Mouse (Mus musculus) c-Kit-negative CD71-positive TER-119-positive erythroid progenitor cells, embryonic 14.5 days (primary cell): ENCODE measurements around the gene Msn.

Source experiments
- DNase-seq: peaks from one replicate; pipeline ENCODE4 v3.0.0-alpha.2; 2013; ENCODE audit warnings: low read depth, low spot score

Gene Msn

GRCm38 (mm10) chrX:96095509-96096499, at the start of gene Msn:
Gene Msn (plus strand): TSS chrX:96096042.
- peak; percentile 50 for DNase-seq

DNA sequence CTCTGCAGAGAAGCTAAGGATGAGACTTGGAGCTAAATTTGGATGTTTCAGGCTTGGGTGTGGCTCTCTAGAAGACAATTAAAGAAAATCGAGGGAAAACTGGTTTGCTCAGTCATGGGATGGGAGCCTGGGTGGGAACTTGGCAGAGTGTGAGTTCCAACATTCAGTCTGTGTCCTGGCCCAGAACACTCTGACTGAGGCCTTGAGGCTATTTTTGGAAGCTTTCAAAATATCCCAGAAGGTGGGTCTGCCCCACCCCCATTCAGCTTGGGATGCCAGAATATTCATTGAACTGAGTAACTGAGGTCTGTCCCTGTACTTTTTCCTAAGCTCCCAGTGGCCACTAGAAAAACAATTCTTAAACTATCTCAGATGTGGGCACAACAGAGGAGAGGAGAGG, 43.0 kb upstream of the Msn start:
- no peak for DNase-seq

DNA sequence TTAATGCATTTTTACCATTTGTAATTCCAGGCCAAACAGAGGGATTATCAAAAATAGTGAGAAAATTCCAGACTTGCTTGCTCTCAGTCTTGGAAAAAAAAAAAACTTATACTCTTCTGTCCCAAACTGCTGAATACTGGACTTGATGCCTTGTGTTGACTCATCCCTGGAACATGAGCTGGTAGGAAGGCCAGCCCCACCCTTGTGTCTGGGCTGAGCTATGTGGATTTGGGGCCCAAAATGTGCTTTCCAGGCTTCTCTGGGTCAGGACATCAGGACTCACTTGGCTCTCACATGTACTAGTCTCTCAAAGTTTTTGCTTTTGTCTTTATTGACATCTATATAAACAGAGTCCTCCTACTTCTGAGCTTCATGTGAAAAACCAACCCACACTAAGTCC, 18.1 kb upstream of the Msn start:
- no peak for DNase-seq

DNA sequence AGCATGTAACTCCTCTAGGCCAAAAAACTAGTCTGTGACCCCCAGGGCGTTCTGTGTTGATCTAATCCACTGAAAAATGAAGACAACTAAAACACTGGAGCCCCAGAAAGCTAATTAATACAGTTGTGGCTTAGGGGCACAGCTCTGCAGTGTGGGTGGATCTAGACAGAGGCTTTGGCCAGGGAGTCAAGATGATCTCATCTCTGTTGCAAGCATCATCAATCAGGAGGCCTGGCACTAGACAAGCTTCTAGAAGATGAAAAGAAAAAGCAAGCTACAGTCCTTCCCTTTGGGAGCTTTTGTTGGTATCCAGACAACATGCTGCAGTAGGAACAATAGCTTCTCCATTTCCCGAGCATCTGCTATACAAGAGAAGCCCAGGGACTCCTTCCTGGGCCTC, 9.6 kb upstream of the Msn start:
- no peak for DNase-seq

DNA sequence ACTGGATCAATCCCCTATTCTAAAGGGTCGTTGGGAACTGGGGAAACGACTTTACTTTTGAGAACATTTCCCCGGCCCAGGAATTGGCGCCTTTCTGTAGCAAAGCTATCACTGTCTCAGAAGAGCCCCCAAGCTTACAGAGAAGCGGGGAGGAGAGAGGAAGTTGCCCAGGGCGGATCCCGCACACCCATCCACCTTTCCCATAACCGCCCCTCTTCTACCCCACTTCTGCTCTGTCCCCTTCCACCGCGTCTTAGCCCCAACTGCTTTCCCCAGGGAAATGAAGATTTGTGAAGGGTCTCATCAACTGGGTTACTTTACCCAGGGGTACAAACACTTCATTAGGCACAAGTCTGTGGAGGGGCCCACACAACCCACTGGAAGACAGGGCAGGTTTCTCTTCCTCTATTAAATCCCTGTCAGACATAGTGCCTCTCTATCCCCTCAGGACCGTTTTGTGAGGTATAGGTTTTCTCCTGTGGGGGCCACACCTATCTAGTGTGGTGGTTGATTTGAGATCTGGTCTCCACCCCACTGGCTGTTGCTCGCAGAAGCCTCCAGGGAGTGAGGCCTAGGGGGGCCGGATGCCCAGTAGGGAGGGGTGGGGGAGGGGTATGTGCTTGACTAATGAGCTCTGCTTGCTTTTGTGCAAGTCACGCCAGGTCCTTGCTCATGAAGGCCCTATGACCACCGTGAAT, 820 bp downstream of the Msn start:
- peak; percentile 12 for DNase-seq

DNA sequence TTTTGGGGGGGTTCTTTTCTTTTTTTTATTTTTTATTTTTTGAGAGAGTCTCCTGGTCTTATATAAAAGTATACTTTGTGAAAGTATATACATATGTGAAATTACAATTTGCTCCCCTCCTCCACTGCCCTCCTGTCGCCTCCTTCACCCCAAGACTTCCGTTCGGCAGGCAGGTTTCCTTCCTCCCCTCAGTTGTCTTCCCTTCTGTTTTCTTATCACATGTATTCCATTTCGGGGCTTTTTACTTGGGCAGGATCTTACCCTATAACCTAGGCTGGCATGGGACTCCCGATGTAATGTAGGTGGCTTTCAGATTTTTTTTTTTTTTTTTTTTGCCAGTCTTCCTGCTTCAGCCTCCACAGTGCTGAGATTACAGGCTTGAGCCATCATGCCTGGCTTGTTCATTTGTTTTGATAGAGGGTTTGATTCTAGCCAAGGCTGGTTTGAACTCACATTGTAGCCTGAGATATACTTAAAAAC, 1.7 kb downstream of the Msn start:
- no peak for DNase-seq

GRCm38 (mm10) chrX:96099003-96099402, 3.2 kb downstream of the Msn start:
- DNase-seq, result no peak

GRCm38 (mm10) chrX:96107427-96108291, 11.8 kb downstream of the Msn start:
- no peak for DNase-seq

- DNase-seq, result no peak
Observed at GRCm38 (mm10) chrX:96113106-96113634, 17.3 kb downstream of the Msn start.

- DNase-seq, result no peak
Observed at GRCm38 (mm10) chrX:96115501-96115900, 19.7 kb downstream of the Msn start.

DNA sequence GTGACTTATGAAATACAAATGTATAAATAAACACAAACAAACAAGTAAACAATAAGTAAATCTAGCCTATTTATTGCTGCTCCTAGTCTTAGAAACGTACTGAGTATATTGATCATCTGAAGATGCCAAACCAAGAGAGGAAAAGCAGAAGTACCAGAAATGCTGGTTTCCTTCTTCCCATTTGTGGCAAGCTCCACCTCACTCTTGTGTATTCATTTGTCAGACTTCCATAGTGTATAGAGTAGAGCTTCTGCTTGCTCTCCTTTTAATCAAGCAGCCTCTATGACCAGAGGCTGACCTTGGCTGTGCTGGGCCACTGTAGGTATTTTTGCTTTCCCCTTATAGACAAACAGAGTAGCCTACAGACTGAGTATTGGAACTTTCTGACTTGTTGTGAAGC, 21.5 kb downstream of the Msn start:
- DNase-seq, result no peak

DNA sequence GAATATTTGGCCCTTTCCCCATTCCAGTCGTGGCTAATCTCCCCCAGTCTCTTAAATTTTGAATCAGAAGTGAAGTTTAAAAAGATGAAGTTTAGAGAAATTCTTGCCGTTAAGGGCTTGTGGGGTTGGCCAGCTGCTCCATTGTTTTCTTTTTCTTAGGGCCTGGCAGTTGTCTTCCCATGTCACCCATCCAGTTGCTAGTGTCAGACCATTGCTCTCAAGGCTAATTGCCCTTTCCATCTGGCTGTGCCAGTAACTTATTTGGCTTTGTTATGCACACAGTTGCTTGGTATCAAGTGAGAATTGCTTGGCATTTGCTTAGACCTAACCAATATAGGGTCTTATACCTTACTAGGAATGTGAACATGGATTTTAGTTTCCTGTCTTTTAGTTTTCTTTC, 24.2 kb downstream of the Msn start:
- no peak for DNase-seq

GRCm38 (mm10) chrX:96121912-96122311, 26.1 kb downstream of the Msn start:
- DNase-seq, result no peak

GRCm38 (mm10) chrX:96126803-96127202, 31.0 kb downstream of the Msn start:
- DNase-seq, result no peak

- DNase-seq, result no peak
Observed at GRCm38 (mm10) chrX:96130139-96130538, 34.3 kb downstream of the Msn start.

DNA sequence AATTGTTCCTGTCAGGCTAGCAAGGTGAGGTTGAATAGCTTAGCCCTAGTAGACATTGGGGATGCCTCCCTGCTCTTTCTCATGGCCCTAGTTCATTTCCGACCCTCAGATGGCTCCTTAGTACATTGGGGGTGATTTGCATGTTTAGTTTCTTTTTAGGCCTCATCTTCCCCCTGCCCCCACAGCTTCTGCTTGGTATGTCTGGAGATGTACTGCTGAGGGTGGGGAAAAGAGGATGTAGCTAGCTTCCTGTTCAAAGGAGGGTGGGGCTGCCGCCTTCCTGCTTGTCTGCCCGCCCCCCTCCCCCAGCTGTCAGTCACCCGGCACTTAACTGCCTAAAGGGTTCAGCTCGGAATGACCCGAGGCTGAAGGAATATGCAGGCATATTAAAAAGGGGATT, 34.8 kb downstream of the Msn start:
- no peak for DNase-seq

- no peak for DNase-seq
Observed at GRCm38 (mm10) chrX:96133260-96133659, 37.4 kb downstream of the Msn start.

- DNase-seq, result no peak
Observed at GRCm38 (mm10) chrX:96134243-96134661, 38.4 kb downstream of the Msn start.

GRCm38 (mm10) chrX:96134840-96135580, 39.2 kb downstream of the Msn start:
- DNase-seq, result no peak

DNA sequence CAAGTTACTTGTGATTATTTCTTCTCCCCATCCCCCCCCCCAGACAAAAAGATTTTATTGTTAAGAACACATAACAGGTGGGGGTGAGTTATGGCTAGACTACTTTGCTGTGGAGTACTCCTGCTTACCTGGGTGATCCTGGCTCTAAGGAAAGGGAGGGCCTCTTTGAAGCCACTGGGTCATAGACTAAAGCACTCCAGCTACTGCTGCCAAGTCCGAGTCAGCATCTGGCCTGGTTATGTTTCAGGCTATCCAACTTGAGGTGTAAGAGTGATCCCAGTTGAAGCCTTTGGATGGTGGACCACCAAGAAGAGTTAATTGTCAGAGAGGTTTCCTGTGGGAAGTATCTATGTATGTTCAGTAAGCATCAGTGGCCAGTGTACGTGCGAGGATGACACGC, 39.7 kb downstream of the Msn start:
- DNase-seq, result no peak

GRCm38 (mm10) chrX:96139262-96139661, 43.4 kb downstream of the Msn start:
- no peak for DNase-seq
